Mouse (Mus musculus) lung, postnatal 14 days (tissue): ENCODE measurements around the gene Serpini1.
"Not testable (repeated sequence)": the region's sequence is repeated elsewhere in the genome, so short reads cannot be mapped to it uniquely, and the experiment has no call there.

Source experiments
- DNase-seq: peaks from one replicate; pipeline ENCODE4 v3.0.0; 2021

The Serpini1 gene

DNA sequence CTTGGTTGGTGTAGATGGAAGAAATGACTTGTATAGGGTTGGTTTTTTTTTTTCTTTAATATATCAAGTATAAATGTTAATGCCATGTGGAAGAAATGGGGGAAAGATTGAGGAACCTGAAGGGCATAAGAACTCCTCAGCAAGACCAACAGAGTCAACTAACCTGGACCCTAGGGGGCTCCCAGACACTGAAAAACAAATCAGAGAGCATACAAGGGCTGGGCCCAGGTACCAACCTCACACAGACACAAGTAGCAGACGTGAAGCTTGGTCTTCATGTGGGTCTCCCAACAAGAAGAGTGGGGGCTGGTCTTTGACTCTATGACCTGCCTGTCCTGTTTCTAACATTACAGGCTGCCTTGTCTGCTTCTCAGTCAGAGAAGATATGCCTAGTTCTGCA is 82.2 kb downstream of the Serpini1 start:
- no peak for DNase-seq

DNA sequence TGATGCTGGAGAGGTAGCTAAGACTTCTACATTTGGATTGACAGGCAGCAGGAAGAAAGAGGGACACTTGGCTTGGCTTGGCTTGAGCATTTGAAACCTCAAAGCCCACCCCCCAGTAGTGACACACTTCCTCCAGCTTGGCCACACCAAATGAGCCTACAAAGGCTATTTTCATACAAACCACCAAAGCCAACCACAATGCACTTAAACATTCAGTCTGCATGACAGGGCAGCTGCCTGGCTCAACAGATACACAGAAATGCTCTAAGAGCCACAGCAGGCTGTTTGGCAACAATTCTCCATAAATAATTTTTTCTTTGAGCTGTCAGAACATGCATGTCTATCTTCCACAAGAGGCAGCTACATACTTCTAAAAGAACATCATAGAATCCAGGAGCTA is 90.2 kb downstream of the Serpini1 start:
- DNase-seq: no peak

DNA sequence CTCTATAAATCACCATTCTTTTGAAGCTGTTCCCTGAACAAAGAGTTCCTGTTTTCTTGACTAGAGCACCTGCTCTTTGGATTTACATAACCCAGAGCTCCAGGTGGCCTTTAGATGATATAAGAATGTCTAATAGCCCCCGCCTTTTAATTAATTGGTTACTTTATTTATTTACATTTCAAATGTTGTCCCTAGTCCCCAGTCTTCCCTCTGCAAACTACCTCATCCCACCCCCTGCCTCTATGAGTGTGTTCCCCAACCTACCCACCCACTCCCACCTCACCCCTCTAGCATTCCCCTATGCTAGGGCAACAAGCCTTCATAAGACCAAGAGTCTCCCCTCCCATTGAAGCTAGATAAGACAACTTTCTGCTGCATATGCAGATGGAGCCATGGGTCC is 90.9 kb downstream of the Serpini1 start:
- no peak for DNase-seq

DNA sequence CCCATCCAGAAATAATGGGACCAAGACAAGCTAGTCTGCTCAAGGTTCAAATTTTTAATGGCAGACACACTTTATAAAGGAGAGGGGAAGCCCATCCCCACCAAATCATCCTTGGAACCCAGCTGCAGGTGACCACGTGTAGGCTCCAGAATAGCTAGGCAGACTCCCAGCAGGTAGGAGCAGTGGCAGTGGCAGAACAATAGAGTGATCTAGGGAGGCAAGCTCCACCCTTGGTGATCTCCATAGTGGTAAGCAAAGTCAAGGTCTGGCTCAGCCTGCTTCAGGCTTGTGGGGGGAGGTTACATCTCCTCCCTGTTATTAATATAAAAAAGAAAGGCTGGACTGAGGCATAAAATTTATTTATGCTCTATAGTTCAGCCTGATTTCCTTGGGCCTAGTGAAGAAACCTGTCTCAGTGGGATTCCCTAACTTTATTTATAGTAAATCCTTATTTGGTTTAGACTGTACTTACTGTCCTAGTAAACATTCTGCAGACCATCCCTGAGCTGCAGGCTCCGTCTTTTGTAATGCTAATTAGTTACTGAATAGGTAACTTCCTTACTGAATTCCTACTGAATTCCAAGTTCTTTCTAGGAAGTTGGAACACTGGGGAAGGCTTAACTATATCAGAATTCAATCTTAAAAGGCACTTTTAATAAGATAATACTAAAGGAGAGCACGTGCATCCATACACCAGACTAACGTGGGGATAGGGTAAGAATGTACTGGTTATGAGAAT is 93.2 kb downstream of the Serpini1 start:
- DNase-seq: not testable (repeated sequence)

DNA sequence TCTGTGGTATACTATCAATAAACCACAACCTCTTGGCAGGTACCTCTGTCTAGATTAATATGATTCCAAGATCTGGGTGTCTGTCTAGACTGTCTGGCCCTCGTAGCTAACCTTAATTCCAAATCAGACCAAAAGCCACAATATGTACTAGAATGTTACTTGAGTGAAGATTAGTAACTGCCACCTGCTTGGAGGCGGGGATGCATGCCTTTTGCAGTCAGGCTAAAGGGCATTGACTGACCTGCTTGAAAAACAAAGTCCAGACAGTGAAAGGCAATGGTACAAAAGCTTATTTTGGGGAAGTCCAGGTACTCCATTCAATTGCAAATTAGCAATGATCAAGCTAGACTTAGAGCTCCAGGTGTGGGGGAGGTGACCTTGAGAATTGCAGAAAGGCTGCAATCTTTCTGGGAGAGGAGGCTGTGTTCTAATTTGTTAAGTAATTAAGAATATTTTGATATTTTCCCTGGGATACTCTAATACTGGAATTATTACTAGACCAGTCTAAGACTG is 94.3 kb downstream of the Serpini1 start:
- DNase-seq: no peak

DNA sequence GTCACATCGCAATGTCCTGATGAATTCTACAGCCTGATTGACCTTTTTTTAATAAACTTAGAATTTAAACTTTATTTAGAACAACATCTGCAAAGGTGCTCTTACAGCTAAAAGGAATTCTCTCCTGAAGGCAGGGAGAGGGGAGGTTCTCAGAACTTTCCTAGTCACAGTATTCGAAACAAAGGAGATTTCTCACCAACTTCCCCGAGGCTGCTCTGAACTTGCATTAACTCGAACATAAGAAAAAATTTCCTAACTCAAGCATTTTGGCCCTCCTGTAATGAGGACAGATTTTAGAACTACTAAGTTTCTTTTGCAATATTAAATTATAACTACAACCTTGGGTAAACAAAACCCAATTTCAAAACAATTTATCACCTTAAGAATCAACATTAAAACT is 96.6 kb downstream of the Serpini1 start:
- DNase-seq: not testable (repeated sequence)

DNA sequence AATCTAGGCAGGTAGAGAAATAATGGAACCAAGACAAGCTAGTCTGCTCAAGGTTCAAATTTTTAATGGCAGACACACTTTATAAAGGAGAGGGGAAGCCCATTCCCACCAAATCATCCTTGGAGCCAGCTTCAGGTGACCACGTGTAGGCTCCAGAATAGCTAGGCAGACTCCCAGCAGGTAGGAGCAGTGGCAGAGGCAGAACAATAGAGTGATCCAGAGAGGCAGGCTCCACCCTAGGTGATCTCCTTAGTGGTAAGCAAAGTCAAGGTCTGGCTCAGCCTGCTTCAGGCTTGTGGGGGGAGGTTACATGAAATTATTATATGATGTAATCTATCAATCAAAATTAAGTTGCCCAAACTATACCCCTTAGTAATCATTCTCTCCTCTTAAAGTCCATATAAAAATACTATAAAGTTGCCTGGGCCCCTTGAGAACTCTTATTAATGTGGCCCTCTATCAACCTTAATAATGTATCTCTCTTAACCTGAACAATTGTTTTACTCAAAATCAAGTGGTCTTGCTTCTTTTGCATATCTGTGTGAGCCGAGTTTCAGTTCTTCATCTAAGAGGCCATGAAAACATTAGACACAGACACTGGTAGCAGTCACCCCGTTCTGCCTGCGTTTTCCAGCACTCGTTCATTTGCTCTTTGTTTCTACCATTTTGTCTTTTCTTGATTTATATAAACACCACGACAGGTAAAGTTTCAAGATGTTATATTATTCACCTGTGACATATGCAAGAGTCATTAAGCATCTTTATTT is 98.4 kb downstream of the Serpini1 start:
- no peak for DNase-seq

DNA sequence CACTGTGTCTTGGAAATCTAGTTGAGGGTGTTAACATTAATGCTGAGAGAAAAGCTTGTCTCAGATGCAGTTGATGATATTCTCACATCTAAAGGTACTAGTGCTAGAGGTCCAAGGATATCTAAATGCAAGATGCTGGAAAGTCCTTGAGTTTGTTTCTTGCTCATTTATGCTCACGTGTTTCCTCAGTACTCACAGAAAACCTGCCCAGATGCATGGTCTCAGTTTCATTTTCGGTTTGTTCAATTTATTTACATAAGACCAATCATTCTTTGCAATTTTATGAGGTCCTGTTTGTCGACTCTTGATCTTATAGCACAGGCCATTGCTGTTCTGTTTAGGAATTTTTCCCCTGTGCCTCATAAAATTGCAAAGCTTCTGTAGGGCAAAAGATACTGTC is 109.6 kb downstream of the Serpini1 start:
- no peak for DNase-seq

DNA sequence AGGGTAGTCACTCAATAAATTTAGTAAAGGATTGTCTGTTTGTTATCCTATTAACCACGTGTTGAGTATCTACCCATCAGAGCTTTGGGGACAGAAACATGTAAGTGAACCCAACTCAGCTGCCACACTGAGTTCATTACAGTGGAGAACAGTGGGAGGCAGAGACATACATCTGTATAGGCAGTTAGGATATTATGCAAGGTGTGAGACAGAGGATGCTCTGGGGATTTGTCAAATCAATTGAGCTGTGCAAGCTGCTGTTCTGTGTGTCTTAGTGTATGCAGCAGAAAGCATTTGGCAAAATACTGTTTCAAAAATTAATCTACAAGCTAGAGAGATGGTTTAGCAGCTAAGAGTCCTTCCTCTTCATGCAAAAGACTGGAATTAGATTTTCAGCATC is 113.1 kb downstream of the Serpini1 start:
- no peak for DNase-seq

DNA sequence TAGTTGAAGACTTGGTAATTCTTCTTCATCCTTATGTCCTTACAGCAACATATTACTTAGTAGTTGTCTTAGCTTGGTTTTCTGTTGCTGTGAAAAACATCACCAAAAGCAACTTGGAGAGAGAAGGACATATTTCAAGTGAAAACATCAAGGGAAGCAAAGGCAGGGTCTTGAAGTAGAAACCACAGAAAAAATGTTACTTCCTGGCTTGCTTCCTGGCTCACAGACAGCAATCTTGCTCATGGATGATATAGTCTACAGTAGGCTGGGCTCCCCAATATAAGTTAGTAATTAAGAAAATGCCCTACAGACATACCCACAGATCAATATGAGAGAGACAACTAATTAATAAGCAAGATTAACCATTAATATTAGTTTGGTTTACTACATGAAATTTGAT is 125.5 kb downstream of the Serpini1 start:
- no peak for DNase-seq

DNA sequence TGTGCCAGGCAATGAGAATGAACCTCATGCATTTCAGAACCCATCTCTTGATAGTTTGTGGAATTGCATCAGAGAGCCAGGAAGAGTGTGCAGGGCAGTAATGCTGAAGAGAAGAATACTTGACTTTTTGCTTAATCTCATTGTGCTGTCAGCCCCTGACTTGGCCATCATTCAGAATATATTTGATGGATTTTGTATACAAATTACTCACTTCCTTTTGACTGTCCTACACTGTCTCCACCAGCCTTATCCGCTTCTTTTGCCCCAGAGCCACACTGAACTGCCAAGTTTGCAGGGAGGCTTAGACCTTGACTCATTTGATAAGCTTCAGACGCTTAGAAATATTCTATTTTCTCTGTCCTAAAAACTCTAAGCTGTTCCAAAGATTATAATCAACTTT is 129.4 kb downstream of the Serpini1 start:
- DNase-seq: no peak

DNA sequence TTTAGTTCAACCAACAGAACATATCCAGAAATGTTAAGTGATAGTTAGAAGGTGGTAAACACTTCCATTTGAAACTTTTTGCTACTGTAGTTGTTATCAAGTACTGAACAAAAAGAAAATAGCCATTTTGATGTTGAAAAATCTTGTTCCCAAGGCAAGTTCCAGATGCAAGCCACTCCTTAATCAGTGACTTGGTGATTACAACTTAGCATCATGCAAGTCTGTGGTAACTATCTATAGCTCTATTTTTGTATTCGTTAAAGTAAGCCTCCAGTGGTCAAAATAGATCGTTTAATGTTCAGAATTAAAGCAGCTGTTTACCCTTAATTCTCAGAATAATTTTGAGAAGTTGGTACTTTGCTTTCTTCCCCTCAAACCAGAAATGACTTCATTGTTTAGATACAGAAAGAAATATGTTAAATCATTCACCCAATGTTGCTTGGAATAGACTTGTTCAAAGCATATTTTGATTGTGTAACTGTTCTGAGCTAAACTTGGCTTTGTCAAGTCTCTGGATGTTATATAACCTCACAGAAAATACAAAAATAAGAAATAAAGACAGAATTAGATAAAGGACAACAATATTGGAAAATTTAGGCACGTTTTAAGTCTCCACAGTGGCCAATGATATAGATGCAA is 130.0 kb downstream of the Serpini1 start:
- no peak for DNase-seq

DNA sequence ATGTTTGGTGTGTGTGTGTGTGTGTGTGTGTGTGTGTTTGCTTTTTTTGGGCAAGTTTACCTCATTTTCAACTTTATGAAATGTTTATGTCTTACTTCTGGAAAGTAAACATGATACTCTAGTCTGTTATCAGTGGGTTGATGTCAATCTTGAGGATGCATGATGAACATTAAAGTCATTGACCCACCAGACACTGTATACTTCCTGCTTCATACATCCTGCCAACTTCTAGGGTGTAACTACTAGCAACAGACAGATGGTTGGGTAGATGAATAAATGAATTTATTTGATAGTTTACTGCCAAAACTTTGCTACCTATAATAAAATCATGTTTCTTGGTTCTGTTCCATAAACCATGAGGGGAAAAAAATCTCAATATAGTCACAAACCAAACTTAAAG is 133.0 kb downstream of the Serpini1 start:
- DNase-seq: no peak

DNA sequence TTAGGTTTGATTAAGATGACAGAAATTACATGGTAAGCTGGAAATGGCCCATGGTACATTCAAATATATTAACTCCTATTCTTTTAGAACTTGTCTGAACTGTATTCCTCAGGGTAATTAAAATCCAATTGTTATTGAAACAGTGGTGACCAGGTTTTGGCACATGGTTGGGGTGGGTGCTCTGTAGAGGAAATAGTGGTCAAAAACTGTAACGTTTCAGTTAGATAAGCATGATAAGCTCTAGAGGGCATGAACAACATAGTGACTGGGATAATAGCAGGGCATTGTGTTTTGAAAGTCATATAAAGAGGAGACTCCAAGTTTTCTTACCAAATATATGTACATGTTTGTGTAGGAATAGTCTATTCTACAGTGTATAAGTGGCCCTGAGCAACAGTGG is 134.7 kb downstream of the Serpini1 start:
- no peak for DNase-seq
